Mouse (Mus musculus) lung, postnatal 36 days (tissue): ENCODE data around the gene Spc25.

ENCODE experiments used
- DNase-seq: peaks from one replicate; pipeline ENCODE4 v3.0.0; 2022; ENCODE audit warnings: mixed read lengths

Gene Spc25

DNA sequence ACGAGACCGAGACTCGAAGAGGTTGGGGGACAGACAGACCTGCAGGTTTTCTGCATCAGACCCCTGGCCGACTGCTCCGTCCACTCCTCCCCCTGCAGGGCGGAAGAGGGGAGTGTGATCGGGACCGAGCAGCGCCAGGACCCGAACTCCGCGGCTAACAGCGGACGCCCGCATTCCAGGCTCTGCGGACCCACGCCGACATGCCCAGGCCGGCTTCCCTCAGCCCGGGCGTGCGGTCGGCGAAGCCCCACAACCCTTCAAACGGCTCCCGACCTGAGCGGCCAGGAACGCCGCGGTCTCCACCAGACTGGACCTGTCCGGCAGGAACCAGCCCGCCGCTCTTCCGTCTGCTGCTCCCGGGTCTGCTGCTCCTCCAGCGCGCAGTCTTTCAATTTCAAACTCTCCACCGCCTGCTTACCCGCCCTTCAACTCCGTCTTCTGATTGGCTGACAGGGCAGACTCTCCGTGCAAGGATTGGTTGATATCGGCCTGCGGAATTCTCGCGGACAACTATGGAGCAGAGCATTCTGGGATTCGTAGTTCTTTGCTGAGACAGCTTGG is at the start of gene Spc25:
Gene Spc25 (minus strand): TSS at position 404 of the 561 bp plus-strand sequence.
- DNase-seq, result peak; percentile 98

DNA sequence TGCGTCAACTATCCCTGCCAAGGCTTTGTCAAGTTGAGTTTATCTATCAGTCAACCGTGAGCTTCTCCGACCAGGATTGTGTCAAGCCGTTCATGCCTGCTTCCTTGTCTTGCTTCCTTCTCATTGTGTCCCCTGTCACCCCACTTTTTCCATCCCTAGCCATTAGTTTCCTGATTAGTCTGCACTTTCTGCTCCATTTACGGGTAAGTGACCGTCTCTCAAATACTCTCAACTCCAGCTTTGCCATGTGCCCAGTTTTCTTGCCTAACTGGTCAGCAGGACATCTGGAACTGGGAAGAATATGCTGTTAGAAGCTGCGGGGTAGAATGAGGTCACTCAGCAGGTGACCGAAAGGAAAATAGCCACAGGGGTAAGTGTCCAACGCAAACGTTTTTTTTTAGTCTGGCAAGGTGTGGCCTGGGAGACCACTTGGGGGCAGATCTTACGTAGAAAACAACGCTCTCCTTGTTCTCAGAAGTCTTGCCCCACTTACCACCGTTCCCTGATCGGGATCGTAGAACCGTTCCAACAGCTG is 42.3 kb upstream of the Spc25 start:
- DNase-seq, result no peak

DNA sequence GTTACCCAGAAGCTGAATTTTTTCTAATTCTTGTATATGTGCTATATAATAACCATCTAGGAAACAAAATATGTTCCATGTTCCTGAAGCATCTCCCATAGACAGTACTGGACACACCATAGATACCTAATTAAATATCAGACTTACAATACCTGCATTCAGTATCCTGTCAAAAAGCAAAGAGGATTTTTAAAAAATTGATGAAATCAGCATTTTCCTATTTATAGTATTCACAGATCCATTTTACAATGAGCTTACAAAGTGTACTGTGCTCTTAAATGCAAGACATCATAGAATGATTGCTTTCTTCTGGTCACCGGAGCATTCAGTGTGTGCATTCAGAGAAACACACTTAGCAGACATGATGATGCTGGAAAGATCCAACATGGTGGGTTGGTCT is 41.1 kb upstream of the Spc25 start:
- no peak for DNase-seq

DNA sequence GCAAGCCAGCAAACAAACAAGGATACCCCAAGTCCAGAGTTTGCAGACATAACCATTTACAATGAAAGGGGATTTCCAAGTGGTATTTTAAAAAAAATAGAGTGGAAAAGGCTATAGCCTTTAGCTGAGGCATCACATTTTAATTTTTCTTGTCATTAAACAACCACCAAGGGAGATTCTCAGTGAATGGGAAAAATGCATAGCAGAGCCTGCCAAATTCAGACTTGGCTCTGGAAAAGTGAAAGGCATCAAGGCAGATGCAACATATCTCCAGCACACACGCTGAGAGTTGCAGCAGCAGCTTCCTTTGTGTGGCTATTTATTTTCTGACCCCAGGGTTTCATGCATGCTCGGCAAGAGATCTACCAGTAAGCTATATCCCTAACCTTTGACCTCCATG is 38.9 kb upstream of the Spc25 start:
- DNase-seq, result peak; percentile 41

DNA sequence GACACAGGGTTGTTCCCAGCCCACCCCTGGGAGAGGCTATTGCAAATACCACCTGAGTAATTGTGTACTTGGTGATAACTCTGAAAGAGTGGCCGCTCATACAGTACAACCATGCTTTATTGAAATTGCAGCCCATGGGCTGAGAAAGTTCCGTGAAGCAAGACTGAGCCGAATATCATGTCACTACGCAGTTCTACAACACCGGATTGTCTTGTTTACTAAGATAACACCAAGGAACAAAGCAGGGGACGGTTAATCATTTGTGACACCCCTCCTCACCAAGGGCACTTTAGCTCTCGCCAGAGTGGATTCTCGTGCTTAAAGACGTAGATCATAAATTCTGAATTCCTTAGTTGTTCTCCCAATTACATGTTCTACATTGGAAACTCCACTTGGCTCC is 33.3 kb upstream of the Spc25 start:
- no peak for DNase-seq

DNA sequence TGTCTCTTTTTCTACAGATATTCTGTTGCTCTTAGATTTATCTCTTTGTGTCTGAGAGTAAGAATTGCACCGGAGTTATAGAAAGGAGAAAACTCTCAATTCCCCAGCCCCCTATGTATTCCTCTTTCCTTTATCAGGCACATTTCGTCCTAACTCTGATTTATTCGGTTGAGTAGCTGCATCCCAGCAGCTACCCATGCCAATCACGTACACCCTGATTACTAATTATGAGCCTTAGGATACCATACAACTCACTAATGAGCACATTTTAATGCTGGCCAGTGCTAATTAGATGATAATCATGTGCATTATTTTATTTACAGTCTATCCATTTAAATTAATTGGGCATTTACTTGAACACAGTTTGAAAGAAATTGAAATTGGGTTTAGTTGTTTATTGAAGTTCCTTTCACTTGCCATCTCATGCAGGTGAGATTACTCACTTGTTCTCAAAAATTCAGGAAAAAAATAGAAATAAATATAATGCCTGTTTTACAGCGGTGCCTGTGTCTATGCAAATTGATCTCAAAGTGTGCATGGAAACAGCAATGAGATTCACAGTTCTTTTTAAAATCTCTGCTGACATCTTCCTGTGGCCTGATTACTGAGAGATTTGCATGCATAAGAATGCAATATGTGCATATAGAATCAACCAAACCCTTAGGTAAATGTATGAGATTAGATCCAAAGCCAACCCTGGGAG is 29.1 kb upstream of the Spc25 start:
- no peak for DNase-seq

DNA sequence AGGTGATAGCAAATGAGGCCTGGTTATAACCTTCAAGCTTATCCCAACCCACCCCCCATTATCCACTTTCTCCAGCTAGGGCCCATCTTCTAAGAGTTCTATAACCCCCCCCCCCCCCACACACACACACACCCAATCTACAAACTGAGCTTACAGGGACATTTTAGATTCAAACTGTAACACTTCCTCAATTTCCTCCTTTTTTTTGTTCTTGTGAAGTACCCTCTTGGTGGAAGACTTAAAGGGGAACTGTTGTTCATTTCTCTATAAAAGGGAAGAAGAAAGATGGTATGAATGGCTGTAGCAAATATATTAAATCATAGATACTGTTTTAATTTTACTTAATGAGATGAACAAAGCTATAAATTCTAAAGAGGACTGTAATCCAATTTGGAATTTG is 26.1 kb upstream of the Spc25 start:
- no peak for DNase-seq

DNA sequence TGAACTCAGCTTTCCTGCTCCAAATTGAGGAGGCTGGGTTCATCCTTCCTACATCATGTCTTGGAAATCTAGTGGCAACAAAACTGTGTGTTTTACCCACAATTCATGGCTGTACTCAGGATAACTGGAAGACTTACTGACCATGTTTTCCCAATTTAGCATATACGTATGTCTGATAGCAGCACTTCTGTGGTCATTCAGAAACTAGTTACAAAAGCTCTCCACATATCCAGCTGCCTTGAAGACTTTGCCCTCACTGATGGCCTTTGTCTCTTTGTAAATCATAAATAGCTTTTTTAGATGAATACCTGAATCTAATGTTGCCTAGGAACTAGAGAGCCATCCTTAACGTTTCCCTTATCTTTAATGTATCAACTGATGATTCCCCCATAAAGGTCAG is 24.1 kb upstream of the Spc25 start:
- no peak for DNase-seq

DNA sequence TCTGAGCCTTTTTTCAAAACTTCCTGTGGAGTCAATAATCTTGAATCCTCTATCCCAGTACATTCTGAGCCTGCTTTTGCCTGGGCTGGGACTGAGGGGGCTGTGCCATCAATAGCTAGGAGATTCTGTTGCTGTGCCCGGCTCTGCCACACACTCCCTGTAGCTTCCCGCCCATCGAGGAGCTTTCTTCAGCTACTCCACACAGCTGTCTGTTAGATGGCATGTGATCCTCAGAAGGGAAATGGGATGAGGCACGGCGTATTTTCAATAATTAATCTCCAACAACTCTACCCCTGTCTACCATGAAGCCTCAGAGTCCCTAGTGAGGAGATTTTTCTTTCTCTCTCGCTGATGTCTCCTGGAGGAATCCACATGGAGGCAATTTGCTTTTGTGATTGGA is 22.6 kb upstream of the Spc25 start:
- no peak for DNase-seq

DNA sequence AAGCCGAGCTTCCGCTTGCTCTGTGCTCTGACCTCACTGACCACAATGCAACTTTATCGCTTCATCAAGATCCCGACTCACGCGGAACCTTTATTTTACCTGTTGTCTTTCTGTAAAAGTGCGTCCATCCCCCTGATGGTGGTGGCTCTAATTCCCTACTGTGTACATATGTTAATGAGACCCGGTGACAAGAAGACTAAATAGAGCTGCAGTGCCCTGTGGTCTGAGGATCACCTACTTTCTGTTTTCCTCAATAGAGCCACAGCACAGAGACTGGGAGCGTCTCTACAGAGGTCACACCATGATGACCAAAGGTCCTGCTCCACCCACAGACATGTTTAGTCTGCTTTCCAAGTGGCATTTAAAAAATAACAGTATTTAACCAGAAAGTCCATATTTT is 20.9 kb upstream of the Spc25 start:
- no peak for DNase-seq

DNA sequence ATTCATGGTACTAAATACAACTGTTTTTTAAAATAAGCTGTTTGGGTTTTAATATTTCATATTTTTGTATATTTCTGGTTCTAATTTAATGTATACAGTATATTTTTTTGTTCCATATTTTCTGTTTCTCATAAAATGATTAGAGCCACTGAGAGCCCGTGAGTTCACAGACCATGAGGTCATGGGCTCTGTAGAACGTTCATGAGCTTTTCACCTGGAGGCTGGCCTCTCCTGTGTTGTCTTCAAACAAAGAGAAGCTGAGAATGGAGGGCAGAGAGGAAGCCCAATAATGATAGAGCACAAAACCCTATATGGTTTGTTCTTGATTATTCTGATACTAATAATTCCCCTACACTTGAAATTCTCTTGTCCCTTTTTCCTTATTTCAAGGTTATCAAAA is 18.7 kb upstream of the Spc25 start:
- DNase-seq, result no peak

DNA sequence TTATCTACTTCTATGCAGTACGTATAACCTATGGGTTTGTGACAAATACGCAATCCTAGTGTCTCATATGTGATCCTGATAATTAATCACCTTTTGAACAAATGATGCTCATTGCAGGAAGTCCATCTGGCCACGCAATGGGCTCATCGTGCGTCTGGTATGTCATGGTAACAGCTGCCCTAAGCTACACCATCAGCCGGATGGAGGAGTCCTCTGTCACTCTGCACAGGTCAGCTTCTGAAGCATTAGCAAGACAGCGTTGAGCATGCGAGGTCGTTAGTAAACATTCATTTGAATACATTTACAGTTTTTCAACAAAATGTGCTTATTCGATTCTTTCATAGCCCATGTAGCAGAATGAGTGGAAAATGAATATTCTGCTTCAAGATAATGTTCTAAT is 16.8 kb upstream of the Spc25 start:
- no peak for DNase-seq

DNA sequence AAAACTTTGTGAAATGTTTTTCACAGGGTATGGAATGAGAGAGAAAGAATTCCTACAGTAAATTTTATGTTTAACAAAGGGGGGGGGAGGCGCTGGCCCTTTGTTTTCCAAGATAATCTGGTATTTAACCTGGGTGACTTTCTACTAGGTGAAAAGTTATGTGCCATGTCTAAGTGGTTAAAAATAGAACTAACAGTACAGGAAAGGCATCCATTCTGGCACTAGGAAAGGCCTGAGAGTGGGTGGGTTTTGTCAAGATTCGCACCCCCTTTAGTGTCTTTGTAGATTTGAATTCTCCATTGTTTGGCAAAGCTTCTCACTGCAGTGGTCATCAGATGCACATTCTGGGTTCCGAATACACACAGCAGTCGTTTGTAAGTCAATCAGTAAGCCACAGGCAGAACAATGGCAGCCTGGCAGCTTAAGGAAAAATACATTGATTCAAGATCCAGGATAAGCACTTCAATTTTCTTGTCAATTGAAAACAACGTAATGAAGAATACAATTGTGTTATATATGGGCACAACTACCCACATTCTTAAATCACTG is 15.9 kb upstream of the Spc25 start:
- no peak for DNase-seq

DNA sequence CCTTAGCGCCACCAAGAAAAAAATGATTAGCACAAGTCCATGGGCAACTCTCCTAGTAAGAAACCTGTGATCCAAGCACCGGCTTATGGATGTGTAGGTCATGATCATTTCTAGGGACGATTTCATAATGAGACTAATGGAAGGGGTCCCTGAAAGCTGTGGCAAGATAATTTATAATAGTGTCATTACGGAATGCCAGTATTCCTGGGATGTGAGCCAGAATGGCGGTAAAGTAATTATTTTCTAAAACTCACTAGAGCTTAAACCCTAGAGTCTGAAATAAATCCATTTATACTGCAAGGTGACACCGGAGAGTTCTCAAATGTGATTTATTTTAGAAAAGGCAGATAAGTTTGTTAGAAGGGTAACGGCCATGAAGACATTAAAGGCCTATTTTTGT is 9.2 kb upstream of the Spc25 start:
- DNase-seq, result no peak

DNA sequence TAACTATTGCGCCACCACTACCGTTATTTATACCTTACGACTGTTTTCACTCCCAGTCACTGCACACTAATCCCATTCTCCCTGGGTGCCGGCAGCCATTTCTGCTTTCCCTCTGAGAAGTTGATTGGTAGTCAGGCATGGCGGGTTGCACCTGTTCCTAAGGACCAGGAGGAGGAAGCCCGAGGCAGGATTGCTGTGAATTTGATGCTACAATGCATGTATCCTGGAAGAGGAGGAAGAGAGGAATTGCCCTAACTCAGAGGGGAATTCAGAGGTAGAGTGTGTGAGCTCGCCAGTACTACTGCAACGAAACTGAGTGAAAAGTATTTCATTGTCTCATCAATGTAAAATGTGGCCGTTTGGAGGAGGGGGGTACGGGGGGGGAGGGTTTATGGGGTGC is 6.7 kb upstream of the Spc25 start:
- DNase-seq, result no peak

DNA sequence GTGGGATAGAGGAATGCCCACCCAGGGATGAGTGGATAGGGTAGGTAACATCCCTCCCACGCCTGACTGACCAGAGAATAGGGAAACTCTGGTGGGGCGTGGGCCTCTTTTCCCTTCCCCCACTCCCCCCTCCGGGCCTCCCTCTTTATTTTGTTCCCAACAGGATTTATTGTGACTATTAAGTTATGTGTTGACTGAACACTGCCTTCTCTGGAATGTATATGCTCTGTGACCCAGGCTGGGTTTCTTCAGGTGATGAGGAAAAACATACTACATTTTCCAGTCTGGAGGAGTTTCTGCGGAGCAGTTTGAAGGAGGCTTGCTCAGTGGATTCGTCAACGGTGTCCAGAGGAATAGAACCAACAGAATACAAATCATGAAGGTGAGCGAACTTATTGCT is 4.8 kb upstream of the Spc25 start, which contains the start of gene G6pc2:
Gene G6pc2 (plus strand): TSS at position 301 of the 400 bp plus-strand sequence.
- no peak for DNase-seq

DNA sequence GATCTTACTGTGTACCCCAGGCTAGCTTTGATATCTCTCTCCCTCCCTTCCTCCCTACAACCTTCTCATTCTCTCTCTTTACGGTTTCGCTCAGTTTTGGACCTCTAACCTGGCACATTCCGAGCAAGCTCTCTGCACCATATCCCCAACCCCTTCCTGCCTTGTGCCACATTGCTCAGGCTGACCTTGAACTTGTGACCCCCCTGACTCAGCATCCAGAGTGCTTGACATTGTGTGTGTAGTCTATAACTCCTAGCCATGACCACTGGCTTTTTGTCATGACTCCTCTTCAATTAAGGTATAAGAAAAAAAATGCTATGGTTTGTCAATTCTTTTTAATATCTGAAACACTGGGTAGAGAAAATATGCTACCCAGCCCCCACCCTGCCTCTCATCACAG is 3.7 kb upstream of the Spc25 start:
- DNase-seq, result no peak

DNA sequence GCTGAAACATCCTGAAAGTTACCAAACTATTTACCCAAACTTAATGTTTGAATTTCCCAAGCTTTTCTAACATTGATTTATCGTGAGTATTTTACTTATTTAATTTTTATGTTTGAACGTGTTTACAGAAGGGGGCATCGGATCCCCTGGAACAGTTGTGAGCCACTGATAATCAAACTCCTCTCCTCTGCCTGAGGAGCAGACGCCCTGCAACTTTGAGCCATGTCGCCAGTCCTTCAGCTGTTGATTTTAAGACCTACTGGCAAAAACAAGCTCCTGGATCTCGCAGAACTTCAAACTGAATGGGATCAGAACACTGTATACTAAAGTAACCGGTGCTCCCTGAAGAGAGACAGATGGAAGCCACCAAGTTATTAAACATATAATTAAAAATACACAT is 529 bp upstream of the Spc25 start:
- no peak for DNase-seq

DNA sequence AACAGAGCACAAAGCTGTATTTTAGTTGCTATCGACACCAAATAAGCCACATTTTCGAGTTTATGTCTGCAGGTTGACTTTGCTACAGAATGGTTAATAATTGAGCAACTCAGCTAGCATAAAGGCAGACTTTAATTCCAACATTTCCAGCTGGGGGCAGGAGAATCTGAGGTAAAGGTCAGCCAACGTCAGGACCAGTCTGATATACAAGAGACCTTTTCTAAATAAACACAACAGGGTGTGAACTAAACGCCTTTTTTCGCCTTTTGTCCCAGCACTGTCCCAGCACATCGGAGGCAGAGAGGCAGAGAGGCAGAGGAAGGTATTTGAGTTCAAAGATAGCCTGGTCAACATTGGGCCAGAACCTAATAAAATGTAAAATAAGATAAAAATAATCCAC is 809 bp downstream of the Spc25 start:
- DNase-seq, result no peak

DNA sequence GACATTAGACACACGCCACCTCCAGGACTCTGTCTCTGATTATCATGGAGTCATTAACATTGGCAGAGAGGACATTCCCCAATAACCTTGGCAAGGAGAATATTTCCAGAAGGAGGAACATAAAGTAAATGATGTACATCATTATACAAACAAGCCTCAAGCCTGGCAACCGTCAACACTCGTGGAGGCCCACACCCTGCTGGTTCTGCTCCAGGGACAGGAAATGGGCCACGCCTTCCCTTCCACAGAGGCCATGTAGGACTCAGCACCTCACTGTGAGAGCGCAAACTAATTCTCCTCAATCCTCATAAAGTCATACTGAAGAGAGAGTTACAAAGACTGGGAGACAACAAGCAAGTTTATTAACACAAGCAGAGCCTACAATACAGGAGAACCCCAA is 12.4 kb downstream of the Spc25 start:
- peak; percentile 31 for DNase-seq

DNA sequence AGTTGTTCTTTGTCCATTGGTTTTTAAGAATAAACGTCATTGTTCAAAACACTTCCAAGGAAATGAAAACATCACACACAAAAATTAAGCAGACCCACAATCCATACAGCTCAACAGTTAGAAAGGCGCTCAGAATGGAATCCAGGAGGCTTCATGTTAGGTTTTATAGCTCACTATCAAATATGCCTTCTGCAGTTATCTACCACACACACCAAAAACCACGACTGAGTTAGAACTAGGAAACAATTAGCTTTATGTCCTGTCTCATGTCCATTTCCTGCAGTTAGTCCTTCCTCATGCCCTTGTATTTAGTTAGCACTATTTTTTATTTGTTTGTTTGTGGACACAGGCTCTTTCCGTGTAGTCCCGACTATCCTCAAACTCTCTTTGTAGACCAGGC is 14.9 kb downstream of the Spc25 start:
- no peak for DNase-seq

DNA sequence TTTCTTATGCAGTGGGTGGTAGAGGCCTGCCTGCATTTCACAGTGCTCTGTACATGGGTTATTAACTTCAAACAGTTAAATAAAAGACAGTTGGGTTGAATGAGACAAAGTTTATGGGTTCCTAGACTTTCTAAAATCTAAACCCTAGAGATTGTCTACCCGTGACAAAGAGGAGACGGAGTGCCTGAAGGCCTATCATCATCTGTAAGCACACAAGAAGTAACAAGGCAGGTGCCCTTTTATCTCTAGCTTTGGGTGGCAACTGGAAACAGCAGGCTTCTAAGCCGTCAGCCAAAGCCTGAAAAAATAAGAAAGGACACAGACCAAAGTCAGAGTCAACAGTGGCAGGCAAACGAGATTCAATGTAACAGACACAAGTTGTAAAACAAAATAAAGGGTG is 16.8 kb downstream of the Spc25 start:
- DNase-seq, result no peak

DNA sequence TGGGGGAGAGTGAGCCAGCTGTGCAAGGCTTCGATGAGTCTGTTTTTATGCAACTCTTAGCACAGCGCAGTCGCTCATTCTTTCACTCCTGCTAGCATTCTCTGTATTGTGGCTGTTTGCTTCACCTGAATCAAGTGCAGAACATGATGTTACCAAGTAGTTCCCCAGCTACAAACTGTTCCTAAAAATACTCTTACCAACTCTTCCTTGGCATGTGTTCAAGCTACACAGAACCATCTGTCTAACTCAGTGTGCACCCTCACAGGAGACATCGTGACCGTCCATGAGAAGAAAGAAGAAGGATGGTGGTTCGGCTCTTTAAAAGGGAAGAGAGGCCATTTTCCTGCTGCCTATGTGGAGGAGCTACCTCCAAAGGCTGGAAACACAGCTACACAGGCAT is 17.3 kb downstream of the Spc25 start:
- DNase-seq, result no peak

DNA sequence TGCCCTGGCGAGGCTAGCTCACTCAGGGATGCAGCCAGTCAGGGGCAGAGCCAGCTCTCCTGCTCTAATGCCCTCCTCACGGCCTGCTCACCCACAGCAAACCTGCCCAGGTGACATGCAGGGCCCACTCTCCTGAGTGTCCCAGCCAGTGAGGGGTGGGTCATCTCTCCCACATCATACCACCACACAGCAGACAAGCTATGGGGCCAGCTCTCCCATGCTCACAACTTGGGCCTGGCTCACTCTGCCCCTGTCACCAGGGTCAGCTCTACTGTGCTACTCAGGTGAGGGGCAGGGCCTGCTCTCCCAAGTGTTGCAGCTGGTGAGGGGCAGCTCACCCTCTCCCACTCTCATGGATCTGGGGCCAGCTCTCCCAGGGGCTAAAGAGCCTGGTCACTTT is 18.0 kb downstream of the Spc25 start:
- DNase-seq, result no peak

DNA sequence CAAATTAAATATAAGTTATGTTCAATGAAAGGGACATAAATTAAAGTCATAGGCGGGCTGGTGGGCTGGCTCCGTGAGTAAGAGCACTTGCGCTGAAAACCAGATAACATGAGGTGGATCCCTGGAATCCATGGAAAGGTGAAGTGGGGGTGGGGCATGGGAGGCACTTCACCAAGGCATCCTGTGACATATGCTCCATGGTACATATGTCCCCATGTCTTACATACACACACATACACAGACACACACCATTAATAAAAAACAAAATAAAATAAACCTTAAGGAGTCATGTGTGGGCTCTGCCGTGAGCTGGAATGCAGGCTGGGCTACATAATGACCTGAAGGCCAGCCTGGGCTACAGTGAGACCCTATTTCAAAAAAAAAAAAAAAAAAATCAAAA is 26.3 kb downstream of the Spc25 start:
- DNase-seq, result no peak
